Mouse (Mus musculus) megakaryocyte progenitor cell, adult 5-6 weeks (primary cell): ENCODE data around the gene Pvr. TPM values are rescaled to one million over a fixed set of nuclear protein-coding genes. Genes with fewer than 3 reads are reported as not detected.
A peak's percentile ranks its signal among the peaks of the same experiment; 100 is the strongest.
"Not testable (repeated sequence)": the region's sequence is repeated elsewhere in the genome, so short reads cannot be mapped to it uniquely, and the experiment has no call there.

Source experiments
- ATAC-seq: replicated peaks from 2 replicates; pipeline ENCODE4 v1.8.0; 2016; ENCODE audit warnings: mild to moderate bottlenecking, moderate TSS enrichment, inconsistent platforms; ENCODE audit not compliant: poor library complexity
- total RNA-seq, 2 experiments: library from RNA; stranded (forward) in 1 of 2; stranded (reverse) in 1 of 2; fragments of 157-497, 149-512 nt in 1 of 2; fragments of 200-1000 nt in 1 of 2; gene quantifications; 2 replicates each; pipeline versions ENCODE4 v1.2.3 to v1.2.4; 2015 to 2017

Gene Pvr
- total RNA-seq, 2 experiments from 2014 or later, result 7.5 to 13.0 TPM

DNA sequence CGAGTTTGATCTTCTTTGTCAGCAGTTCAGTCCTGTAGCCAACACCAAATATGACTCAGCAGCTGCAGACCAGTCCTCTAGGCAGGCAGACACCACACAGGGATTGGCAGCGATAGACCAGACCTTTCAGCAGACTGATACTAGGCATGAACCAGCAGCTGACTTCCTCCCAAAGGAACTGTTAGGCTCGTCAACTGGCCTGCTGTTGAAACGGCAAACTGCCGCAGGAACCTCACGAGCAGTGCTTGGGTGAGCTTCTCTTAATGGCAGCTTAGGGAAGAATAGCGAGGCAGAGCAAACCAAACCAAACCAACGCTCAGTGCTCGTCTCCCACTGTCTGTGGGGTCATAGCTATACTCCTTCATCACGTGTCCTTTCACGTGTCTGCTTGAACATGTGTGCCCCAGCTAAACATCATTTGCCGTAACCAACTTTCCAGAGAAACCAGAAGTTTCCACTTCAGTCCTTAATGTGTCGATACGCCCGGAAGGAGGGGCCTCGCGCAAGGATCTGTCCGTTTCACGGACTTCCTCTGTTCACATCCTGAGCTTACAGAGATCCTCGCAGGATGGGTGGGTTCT lies 14.3 kb upstream of the Pvr start:
- ATAC-seq, result peak; percentile 54

DNA sequence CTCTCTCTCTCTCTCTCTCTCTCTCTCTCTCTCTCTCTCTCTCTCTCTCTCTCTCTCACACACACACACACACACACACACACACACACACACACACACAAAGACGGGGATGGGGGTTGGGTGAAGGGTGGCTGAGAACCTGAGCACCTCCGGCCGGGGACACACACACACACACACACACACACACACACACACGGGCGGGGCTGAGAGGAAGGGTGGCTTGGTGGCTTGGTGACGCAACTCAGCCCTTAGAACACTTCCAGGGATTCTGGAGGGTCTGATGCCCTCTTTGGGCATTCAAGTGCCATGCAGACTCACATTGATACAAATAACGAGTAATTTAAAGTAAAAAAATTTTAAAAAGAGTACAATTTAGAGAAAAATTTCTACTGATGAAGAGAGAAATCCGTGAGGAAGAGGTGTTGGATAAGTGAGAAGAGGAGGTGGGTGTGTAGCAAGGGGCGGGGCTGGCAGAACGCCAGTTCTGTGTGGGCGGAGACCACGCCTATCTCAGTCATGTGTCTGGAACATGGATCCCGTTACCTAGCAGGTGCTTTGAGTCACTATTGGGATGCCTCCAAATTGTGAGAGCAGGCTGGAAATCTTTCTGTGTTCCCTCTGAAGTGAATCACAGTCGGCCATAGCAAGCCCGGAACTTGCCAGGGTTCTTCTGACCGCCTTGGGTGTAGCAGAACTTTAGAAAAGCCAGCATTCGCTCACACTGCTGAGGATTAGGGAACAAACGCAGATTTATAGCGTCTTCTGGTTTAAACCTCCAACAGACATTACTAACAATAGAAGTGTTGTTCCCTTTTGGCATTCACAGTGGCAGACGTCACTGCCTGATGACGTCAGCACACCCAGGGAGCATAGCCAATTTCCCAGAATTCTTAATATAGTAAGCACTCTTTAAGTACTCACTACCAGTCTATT lies 12.2 kb upstream of the Pvr start:
- ATAC-seq, result peak; percentile 42

DNA sequence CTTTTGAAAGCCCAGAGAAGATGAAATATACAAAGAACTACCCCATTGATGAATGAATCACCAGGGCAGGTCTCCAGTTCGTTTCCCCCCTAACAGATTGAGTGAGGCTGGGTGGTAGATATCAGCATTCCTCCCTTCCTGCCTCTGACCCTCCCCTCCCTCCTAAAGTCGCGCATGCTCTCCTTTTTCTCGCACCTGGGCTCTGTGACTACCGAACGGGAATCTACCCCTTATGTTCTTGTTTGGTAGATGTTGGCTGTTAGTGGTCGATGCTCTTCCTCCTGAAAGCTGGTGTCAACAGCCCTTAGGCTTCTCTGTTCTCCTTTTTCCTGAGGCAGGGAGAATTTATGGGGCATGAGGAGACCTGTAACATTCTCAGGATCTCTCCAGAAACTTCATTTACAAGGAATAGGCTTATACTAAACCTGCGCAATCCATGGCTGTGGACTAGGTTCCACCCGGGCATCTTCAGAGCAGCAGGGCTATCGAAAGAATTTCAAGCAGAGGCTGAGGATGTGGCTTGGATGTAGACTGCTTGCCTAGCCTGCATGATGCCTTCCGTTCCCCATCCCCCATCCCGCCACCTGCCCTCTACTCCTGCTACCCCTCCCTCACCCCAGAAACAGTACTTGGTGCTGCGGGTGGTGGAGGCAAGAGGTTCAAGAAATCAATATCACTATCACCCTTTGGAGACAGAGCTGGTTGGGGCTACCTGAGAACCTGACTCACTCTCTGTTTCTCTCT lies 11.3 kb upstream of the Pvr start:
- no peak for ATAC-seq

DNA sequence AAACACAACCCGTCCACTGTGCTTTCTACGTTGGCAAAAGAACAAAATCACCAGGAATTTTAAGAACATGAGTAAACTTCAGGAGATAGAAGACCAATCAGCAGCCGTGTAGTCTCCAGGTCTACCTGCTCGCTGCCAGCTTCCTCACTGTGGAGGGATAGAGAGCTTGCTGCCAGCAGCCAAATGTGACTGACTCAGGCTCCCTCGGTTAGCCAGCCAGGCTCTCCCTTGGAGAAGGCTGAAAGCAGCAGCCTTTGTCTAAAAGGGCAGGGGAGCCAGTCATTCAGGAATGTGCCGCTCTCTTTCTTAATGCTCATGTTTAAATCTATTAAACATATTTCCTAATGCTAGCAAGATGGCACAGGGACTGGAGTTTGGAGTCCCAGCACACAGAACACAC lies 9.5 kb upstream of the Pvr start:
- not testable (repeated sequence) for ATAC-seq

DNA sequence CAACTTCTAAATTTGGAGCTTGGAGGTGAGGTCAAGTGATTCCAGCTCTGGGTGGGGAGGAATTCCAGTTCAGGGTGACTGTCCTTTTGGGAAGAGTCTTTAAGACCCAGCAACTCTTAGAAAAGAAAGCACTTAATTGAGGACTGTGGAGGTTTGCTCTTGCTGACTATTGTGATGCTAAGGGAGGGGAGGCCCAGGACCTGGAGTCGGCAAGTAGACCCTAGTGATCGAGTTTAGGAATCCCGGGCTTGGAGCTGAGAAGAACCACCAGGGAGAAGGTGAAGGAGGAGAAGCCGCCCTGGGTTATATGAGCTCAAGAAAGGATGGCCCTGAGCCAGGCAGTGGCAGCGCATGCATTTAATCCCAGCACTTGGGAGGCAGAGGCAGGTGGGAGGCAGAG lies 7.5 kb upstream of the Pvr start:
- ATAC-seq, result no peak

DNA sequence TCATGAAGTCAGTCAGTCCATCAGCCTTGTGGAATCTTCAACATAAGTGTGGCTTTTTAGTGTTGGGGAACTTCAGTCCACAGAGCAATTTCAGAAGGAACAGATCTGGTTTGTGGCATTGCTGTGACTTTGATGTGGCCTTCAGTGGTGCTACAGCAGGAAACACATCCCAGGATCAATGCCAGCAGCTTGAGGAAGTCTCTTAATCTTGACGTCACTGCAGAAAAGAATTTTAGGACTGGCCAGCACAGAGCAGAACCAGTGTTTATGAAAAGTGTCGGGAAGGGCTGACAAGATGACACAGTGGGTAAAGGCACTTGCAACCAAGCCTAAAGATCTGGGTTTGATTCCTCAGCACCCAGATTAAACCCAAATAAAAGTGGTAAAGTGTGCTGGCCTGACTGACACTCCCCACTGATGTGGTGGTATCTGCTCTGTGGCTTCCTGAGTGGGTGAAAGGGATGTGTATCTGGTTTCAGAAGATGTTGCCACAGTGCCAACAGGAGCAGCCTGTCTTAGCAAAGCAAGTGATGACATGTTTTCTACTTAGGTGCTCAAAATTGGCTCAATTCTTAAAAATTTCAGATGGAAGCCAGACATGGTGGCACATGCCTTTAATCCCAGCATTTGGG lies 6.0 kb upstream of the Pvr start:
- peak; percentile 59 for ATAC-seq

DNA sequence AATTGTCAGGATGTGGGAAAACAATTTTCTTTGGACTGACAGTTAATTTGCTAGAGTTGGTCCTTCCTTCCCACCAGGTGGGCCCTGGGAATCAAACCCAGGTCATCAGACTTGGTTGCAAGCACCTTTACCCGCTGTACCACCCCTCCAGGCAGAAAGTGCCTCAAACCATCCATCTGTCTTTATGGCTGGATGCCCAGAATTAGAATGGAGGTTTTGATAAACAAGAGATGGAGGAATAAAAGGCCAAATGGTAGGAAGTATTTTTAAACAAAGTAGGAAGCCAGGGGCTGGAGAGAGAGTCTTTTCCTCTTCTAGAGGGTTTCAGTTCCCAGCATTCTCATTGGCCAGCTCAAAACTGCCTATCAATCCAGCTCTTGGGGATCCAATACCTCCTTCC lies 4.4 kb upstream of the Pvr start:
- no peak for ATAC-seq

DNA sequence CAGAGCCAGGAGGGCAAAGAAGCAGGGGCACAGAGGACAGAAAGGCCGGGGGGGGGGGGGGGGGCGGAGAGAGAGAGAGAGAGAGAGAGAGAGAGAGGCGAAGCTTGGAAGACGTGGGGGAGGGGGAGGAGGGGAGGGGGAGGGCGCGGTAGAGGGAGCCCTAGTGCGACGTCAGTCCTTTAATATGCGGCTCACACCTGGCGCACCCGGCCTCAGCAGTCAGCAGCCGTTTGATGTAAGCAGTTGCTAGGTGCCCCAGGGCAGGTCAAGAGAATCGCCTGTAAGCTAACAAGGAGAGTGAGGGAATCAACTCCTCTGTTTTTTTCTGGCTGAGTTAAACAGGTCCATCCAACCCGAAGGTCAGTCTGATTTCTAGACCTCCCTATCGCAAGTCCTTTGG lies 2.8 kb upstream of the Pvr start:
- ATAC-seq, result no peak

DNA sequence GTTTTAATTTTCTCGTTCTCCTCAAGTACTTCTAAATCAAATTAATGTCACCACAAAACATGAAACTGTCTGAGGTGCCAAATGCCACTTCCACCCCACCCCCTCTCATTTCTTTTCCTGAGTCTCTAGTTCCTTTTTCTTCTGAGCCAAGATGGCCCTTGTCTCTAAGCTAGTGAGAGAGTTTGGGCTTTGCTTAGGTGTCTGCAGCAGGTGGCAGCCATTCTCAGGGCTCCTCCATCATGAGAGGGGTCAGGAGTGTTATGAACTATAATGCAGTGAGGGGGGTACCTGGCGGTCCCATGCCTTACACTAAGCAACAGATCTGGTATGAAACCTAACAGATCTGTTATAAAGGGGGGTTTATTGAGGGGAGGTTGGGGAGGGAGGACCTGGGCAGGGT lies 2.4 kb upstream of the Pvr start:
- ATAC-seq, result peak; percentile 33; the same call in 1 of the 2 replicates

DNA sequence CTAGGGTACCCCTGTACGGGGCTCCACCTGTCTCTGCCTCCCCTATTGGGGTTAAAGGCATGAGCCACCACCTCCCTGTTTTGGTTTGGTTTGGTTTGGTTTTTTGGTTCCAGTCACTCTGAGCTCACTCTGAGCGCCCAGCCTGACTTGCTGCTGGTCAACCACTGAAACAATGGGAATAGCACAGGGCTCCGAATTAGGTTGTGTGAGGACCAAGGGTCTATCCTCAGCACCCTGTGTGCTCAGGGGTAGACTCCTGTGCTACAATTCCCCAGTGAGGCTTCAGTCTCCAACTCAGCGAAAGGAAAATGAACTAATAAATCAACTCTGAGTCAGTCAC lies 824 bp downstream of the Pvr start:
- no peak for ATAC-seq

DNA sequence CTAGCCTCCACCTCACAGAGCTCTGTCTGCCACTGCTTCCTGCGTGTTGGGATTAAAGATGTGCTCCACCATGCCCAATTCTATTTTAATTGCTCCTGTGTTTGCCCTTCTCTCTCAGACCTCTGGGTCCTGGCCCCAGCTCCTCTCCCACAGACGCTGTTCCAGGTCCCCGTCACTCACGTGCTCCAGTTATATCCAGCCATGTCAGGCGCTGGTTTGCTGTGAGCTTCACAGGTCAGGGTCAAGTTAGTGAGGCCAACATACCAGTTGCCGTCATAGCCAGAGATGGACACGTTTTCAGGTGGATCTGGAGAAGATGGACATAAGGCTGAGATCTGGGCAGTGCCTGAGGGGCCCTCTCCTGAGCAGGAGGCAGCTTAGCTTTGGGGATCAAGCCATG lies 6.4 kb downstream of the Pvr start:
- no peak for ATAC-seq

DNA sequence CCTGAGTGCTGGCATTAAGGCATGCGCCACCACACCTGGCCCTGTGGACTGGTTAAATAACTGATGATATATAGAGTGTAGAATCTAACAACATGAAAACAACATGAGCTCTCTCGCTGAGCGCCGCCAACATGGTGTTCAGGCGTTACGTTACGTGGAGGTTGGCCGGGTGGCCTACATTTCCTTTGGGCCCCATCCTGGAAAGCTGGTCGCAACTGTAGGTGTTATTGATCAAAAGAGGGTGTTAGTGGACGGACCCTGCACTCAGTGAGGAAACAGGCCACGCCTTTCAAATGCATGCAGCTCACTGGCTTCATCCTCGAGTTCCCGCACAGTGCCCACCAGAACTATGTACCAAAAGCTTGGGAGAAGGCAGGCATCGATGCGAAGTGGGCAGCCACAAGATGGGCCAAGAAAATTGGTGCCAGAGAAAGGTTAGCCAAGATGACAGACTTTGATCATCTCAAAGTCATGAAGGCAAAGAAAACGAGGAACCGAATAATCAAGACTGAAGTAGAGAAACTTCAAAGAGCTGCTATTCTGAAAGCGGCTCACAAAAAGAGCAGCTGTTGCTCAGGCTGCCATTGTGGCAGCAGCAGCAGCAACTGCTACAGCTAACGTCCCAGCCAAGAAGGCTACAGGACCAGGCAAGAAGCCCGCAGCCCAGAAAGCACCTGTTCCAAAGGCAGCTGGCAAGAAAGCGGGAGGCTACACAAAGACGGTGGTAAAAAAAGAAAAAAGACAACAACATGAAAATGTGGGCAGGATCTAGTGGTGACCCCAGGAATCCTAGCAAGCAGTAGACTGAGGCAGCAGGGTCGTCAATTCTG lies 9.1 kb downstream of the Pvr start:
- no peak for ATAC-seq

DNA sequence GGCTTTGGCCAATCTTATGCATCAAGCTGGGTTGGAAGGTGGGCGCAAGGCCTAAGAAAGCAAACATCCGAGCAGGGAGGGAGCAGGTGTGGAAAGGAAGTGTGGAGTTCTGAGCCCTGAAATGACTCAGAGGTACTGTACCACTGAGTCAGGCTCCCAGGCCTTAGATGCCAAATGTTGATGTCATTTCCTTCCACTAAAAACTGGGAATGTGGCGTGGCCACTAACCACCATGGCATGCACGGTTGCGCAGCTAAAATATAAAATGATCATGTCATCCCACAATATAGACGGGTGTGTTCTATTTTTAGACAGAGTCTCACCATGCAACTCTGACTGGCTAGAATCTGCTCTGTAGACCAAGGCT lies 9.7 kb downstream of the Pvr start:
- no peak for ATAC-seq

DNA sequence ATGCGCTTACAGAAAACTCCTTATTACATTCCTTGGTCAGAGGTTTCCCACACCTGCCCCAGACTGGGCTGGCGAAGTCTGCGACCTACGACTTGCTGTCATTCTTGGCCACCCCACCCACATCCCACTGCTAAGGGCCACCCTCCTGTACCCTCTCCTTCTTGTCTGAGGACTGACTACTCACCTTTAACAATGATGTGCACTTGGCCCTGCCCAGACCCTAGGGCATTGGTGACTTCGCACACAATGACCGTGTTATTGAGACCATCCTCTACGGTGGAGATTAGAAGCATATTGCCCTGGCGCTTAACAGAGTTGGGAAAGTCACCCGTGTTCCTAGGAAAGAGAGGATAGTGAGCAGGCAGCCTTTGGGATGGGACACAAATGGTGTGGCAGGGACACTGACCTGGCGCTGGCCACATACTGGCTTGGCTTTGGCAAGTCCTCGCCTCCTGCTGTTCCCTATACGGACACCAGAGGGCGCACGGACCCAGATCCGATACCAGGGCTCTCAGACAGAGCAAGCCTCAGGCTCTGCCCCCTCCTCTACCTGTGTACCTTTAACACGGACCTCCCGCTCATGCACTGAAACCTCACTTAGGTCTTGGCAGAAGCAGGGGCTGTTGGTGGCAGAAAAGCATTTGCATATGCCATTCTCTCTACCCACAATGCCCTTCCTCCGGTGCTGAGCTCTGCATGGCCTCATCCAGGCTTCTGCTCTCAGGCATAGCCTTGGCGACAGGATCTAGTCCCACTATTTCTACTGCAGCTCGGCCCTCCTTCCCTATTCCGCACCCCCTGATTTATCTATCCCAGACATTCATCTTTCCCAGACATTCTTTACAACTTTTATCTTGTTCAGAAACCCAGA lies 10.3 kb downstream of the Pvr start:
- peak; percentile 98 for ATAC-seq

DNA sequence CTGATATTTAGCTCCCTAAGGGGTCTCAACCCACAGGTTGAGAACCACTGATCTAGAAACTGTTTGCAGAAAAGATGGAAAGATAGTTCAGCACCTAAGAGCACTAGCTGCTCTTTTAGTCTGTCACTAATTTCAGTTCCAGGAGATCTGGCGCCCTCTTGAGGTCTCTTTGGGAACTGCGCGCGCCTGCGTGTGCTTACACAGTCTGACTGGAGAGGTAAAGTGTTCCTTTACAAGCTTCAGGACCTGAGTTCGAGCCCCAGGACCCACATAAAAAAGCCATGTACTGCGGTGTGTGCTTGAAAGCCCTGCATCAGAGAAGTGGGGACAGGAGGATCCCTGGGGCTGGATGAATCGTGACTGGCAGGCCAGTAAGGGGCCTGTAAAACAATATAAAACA lies 31.1 kb downstream of the Pvr start:
- peak; percentile 83 for ATAC-seq

DNA sequence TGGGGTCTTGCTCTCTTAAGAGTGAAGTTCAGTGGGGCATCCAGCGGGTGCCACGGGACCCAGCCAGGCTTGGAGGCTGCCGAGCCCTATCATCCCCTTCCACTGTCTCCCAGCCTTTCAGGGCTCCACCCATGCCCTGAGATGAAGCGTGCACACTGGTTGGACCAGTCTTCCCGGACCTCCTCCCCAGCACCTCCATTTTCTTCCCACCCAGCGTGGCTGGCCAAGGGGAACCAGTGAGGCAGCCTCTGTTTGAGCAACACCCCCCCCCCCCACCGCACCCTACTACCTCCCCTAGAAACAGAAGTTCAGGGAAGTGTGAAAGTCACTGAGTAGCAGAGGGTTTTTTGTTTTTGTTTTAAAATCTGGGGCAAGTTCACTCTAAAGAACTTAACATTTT lies 33.1 kb downstream of the Pvr start, which contains the start of gene Ceacam19:
TSS of gene Ceacam19 (minus strand) at position 117 of the 400 bp plus-strand sequence.
- no peak for ATAC-seq

DNA sequence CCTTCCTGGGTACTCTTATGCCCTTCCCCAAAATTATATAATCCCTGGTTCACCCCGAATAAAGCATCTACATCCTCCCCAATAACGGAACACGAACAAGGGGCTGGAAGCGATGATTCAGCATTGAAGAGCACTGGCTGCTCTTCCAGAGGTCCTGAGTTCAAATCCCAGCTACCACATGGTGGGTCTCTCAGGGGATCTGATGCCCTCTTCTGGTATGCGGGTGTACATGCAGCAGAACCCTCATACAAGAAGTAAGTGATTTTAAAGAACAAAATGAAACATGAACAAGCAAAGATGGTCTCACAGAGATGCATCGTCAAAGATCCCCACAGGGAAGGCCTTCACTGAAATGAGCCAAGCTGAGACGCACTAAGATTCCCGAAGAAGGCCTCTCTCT lies 40.2 kb downstream of the Pvr start:
- ATAC-seq, result no peak

DNA sequence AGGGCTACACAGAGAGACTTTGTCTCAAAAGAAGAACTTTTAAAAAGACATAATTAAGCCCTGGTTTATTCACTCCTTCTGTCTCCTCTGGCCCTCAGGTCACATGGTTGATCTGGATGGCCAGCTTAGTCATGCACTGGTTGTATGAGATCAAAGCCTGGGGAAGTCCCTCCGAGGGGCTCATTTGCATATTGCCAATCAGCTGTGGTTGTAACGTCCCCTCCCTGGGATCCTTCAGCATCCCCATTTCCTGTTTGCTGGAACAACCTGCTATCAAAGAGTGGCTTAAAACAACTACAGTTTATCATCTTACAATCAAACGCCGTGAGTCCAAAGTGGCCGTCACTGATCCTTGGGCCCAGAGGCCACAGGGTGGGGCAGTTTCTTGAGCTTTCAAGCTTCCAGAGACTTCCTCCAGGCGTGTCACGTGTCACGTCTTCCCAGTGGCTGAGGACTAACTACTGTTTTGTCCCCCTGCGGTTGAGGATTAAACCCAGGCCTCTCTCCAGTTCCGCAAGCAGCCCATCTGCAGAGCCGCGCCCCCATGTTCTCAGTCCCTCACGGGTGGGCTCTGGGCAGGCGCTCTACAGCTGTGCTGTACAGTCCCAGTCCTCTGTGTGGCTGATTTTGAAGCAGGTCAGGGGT lies 44.1 kb downstream of the Pvr start:
- peak; percentile 71 for ATAC-seq
